Mouse (Mus musculus) spleen, postnatal 0 days (tissue): ENCODE data around the gene En2. TPM values are rescaled to one million over a fixed set of nuclear protein-coding genes. Genes with fewer than 3 reads are reported as not detected.

Source experiments
- polyA plus RNA-seq: library from polyadenylated mRNA; unstranded; fragments of >200 nt; fragmentation: Nextera tagmentation; extraction: Ambion mirVana; gene quantifications from 2 replicates; pipeline ENCODE4 v1.2.1, GENCODE M21; 2015

Gene En2
- polyA plus RNA-seq = not detected in 2 replicates

GRCm38 (mm10) chr5:28165358-28166255 is at the start of gene En2:
Gene En2 (plus strand): TSS chr5:28165694.

Other genes with a start within 250 kb of the En2 start
- 21.3 and 22.0 TPM in 2 replicates for gene Insig1, start 94.3 kb upstream of the En2 start, polyA plus RNA-seq
- 0.05 TPM in 1 of 2 replicates, not detected in the other for gene Cnpy1, start 80.1 kb downstream of the En2 start, polyA plus RNA-seq
- gene Rbm33, start 151.4 kb downstream of the En2 start, polyA plus RNA-seq = 8.7 and 9.6 TPM in 2 replicates